Mouse (Mus musculus) T-helper 2 cell (primary cell): ENCODE results near the gene Hist1h2ab.
"Not testable (repeated sequence)": the region's sequence is repeated elsewhere in the genome, so short reads cannot be mapped to it uniquely, and the experiment has no call there.

Experiments used
- in situ Hi-C: fragments of 300-600 bp; cut with MboI, MseI; formaldehyde crosslinking; loops from one replicate; pipeline ENCODE4 v1.15.1; 2025; ENCODE audit warnings: high pct_unique_total_duplicates

The Hist1h2ab gene

DNA sequence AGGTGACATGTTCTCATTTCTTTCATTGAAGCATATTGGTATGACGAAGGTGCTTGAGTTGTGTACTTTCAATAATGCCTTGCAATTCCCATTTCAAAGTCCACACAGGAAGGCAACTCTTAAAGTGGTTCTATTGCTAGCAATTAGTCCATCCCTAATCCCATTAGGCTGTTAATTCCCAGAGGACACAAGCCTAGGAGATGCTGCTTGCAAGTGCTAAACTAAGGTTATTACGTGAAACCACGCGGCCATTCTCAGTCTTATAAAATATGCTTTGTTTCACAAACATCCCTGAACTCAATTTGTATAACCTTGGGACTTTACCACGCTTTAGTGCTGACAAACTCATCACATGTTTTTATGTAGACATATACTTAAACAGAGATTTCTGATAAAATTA lies 13.8 kb upstream of the Hist1h2ab start:
- in situ Hi-C loops, result no loop called here

DNA sequence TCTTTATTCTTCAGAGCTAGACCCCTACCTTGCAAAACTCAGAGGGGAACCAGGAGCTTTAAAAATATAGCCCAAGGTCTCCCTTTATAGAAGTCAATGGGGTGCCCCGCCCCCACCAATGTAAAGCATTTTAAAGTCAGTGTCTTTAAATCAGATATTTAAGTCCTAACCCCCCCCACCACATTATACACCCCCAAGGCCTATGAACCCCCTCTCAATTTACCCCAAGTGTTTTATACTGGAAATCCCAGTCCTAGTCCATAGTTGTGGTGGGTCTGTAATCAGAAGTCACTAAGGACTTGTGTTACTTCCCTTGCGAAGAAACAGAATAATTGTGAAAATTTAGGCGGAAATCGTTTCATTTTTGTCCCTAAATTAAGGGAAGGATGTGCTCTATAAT lies 12.9 kb upstream of the Hist1h2ab start:
- in situ Hi-C loops, result no loop called here

DNA sequence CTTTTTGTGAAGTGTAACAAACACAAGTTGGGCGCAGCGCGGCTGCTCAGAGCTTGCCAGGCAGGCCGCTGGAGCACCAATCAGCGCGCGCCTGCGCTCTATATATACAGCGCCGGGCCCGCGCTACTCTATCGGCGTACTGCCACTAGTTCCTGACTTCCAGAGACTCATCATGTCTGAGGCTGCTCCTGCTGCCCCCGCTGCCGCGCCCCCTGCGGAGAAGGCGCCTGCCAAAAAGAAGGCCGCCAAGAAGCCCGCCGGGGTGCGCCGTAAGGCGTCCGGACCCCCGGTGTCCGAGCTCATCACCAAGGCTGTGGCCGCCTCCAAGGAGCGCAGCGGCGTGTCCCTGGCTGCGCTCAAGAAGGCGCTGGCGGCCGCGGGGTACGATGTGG lies 12.3 kb upstream of the Hist1h2ab start, which contains the start of gene Hist1h1c:
Gene Hist1h1c, plus strand, starts transcription at position 132 of the 392 bp plus-strand sequence.
- in situ Hi-C loops, result no loop called here

DNA sequence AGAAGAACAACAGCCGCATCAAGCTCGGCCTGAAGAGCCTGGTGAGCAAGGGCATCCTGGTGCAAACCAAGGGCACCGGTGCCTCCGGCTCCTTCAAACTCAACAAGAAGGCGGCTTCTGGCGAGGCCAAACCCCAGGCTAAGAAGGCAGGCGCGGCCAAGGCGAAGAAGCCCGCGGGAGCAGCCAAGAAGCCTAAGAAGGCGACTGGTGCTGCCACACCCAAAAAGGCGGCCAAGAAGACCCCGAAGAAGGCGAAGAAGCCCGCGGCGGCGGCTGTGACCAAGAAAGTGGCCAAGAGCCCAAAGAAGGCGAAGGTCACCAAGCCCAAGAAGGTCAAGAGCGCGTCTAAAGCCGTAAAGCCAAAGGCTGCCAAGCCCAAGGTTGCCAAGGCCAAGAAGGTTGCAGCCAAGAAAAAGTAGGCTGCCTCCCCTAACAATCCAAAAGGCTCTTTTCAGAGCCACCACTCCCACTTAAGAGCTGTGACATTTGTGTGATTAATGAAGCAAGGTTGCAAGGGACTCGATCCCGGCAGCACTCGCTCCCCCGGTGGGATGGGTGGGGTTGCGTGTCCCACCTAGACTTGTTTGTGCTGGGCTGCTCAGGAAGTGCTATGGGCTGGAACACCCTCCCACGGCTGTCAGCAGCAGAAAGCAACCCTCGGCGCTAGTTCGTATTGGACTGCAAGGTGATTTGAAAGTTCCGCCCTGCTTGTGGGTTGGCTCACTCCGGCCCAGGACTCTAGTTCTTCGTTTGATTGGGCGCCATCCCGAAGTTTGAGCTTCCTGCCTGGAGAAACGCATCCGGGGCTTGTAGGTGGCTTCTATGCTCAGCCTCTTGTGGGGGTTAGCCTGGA lies 11.6 kb upstream of the Hist1h2ab start:
- in situ Hi-C loops, result no loop called here

DNA sequence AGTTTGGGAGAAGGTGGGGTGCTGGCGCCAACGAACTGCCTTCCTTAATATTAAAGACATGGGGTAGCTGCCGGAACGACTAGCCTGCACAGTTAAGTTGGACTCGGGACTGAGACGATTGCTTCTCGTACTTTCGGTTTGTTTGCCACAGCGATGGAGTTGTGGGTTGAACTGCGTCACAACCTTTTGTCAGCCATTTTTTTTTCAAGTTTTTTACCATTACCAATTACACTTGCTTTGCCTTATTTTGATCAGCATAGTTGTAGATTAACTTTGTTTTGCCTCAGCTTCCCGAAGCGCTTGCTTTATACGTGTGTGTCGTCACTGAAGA lies 11.0 kb upstream of the Hist1h2ab start:
- in situ Hi-C loops, result no loop called here

DNA sequence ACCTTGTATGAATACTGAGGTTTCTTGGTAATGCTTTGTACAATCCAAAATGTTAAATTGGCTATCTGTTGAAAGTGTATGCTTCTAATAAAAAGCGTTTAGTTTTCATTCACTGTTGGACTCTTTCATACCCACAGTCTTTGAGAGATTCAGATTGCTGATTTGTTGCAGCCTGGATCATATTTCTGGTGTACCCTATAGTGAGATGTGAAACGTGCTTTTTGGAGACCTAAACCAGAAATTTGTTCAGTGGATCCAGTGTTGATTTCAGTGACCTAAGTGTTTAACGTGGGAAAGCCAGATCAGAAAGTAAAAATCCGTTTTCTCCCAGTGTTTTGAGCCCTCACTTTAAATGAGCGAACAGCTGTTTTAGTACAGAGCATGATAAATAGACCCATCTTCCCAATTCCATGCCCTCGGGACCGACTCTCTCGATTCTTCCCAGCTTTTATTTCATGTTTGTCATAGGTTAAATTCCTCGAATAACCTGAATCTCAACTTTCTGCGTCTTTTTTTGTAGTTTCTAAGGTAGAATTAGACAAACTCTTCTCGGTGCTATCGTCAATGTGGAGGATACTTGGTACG lies 10.6 kb upstream of the Hist1h2ab start:
- in situ Hi-C loops, result no loop called here

DNA sequence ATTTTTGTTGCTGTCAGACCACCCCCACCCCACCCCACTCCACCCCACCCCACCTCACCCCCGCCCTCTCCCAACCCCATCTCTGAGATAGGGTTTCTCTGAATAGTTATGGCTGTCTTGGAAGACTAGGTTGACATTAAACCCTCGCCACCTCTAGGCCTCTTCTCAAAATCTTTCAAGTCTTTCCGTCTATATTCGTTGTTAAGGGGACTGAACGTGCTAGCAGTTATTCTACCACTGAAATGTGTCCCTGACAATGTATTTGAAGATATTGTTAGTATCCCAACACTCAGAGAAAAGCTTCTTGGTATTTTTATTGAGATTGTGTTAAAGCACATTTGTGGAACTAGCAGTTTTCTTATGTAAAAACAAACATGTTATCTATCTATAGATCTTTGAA lies 10.0 kb upstream of the Hist1h2ab start:
- in situ Hi-C loops, result no loop called here

DNA sequence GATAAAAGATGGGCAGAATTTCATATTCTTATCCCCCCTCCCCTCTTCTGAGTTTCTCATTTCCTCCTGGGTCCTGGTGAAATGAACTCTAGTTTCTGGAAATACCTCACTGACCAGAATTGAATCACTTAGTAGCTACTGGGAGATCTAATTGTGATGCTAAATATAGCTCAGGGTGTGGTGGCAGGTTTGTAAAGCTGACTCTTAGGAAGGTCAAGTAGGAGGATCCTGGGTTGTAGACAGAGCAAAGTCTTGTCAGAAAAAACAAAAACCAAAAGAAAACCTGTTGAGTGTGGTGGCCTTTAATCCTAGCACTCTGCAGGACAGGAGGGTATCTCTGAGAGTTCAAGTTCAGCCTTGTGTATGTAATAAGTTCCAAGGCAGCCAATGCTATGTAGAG lies 8.9 kb upstream of the Hist1h2ab start:
- in situ Hi-C loops, result no loop called here

DNA sequence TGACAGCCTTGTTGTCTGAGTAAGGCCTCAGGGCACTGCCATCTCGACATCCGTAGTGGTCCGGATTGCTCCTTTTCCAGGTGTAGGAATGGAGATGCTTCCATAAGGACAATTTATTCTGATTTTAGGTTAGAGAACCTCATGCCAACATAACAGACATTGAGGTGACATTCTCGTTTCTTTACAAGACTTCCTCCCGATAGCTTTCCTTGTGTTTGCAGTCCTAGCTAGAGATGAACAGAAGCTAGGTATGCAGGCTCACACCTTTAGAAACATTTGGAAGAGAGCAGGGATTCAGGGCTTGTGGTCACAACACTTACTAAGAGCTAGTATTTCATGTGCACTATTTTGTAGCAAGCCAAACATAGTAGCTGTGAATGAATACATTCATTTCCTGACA lies 7.7 kb upstream of the Hist1h2ab start:
- in situ Hi-C loops, result no loop called here

DNA sequence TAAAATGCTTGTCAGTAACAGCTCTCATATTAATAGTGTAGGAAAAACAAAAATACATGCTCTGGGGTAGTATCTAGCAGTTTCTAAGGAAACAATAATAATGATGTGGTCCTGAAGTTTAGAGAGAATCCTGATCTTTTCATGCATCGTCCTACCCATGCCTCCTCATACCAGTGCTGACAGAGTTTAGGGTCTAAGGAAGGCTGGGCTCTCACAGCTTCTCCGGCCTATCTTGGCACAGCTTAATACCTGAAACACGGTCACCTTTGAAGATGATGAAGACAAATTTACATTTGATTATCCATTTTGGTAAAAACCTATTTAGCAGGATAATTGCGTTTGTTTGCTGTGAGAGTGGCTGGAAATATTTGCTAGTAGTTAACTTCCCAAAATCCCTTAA lies 7.0 kb upstream of the Hist1h2ab start:
- in situ Hi-C loops, result no loop called here

DNA sequence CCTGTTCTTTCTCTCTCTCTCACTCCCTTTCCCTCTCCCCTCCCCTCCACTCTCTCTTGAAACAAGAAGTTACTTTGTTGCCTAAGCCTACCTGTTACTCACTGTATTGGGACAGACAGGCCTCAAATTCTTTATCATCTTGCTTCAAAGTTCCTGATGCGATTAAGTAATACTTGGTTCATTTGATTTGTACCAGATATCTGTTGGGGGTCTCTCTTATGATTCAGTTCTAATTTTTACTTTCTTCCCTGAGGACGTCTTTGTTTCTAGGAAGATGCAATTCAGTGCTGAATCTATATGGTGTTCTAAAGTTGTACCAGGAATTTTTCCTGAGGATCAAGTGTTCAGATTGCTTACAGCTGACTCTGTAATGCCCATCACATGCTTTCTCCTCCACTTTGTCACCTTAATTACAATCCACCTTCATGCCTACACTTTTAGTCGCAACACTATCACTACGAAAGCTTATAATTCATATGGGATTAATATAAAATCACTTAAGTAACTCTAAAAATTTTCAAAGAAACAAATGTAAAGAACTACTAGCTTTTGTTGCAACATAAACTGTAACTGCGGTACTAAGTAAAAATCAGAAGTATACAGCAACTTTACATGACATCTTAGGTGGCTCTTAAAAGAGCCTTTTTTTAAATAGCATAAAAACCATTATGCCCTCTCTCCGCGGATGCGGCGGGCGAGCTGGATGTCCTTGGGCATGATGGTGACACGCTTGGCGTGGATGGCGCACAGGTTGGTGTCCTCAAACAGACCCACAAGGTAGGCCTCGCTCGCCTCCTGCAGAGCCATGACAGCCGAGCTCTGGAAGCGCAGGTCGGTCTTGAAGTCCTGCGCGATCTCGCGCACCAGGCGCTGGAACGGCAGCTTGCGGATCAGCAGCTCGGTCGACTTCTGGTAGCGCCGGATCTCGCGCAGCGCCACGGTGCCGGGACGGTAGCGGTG lies 6.2 kb upstream of the Hist1h2ab start:
- in situ Hi-C loops, result no loop called here

DNA sequence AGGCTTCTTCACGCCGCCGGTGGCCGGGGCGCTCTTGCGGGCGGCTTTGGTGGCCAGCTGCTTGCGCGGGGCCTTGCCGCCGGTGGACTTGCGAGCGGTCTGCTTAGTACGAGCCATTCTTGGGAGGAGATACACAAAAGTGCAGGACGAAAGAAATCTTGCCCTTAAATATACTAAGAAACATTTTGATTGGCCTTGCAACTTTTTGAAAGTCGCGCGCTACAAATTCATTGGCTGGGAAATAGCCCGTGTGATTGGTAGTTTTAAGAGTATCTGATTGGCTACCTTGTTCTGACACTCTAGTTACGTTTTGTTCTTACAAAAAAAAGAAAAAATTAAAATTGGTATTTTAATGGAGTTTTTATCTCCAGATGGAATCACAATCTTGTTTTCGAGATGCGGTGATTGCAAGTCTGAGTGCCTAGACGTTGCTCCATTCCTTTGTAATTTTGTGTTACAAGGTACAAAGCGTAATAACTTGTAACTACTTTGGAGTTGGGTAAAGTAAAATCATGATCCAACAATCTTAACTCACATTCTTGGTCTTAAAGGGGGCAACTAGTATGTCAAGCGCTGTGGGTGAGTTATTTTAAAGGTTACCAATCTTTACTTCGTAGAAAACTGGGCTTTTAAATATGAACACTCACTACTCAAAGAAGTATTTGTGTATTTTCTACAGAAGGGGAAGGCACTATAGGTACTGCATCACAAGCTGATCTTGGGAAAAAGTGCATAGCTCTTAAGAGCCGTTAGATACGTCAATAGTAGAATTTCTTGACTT lies 5.4 kb upstream of the Hist1h2ab start, which contains the start of gene Hist1h3c:
Gene Hist1h3c, minus strand, starts transcription at position 222 of the 781 bp plus-strand sequence.
- in situ Hi-C loops, result no loop called here

DNA sequence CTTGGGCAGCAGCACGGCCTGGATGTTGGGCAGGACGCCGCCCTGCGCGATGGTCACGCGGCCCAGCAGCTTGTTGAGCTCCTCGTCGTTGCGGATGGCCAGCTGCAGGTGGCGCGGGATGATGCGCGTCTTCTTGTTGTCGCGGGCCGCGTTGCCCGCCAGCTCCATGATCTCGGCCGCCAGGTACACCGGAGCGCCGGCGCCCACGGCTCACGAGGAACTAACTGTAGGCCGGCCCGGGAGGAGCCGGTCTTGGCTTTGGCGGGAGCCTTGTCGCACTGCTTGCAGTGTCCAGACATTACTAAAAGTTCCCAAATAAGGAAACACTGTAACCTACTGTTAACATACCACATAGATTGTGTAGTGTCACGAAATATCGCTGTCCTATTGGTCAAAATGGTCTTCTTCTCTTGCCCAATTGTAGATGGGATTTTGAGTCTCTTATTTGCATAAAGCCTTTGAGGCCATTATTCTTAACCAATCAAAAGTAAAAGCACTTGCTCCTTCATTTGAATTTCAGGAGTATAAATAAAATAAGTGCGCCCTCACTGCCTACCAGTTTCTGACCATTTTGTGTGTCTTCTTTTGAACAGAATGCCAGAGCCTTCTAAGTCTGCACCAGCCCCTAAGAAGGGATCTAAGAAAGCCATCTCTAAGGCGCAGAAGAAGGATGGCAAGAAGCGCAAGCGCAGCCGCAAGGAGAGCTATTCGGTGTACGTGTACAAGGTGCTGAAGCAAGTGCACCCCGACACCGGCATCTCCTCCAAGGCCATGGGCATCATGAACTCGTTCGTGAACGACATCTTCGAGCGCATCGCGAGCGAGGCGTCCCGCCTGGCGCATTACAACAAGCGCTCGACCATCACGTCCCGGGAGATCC lies 4.5 kb upstream of the Hist1h2ab start, which contains the start of gene Hist1h2bb:
Gene Hist1h2bb, plus strand, starts transcription at position 534 of the 880 bp plus-strand sequence.
- in situ Hi-C loops, result not testable (repeated sequence)

DNA sequence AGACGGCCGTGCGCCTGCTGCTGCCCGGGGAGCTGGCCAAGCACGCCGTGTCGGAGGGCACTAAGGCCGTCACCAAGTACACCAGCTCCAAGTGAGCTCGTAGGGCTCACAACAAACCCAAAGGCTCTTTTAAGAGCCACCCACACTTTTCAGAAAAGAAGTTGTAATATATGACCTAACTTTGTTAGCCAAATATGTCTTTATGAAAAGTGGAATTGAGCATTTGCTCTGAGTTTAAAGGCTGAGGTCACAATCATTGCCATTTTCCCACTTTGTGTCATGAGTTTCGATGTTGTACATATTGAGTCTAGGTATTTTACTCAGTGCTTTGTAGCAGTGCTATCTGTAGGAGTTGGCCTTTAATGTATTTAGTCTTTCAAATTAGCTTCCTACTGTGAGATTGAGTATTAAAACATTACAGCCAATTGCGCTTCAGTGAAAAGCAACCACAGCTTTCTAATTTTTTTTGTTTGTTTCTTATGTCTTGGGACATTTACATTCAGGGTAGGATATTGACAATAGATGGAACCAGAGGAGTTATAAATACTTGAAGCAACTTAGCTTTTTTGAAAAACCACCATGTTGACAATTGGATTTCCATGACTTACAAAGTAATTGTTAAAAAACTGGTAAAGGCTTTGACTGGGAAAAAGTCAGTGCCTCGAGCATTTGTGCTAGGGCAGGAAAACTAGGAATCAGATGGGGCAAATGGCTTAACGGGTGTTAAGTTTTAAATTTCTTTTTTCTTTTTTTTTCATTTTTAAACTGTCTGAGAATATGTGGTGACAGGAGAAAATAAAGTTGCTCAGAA lies 3.6 kb upstream of the Hist1h2ab start:
- in situ Hi-C loops, result no loop called here

DNA sequence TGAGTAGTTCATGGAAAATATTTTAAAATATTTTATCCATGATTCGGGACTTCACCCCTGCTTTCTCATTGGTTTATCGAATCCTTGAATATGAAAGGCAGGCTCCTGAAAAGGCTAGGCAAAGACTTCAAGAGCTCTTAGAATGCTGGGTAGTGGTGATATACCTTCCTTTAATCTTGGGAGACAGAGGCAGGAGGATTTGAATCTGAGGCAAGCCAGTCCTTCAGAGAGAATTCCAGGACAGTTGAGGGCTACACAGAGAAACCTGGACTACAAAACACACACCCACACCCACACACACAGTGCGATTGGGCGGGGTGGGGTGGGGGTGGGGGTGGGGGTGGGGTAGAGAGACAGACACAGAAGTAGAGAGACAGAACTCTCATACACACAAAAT lies 3.0 kb upstream of the Hist1h2ab start:
- in situ Hi-C loops, result no loop called here

DNA sequence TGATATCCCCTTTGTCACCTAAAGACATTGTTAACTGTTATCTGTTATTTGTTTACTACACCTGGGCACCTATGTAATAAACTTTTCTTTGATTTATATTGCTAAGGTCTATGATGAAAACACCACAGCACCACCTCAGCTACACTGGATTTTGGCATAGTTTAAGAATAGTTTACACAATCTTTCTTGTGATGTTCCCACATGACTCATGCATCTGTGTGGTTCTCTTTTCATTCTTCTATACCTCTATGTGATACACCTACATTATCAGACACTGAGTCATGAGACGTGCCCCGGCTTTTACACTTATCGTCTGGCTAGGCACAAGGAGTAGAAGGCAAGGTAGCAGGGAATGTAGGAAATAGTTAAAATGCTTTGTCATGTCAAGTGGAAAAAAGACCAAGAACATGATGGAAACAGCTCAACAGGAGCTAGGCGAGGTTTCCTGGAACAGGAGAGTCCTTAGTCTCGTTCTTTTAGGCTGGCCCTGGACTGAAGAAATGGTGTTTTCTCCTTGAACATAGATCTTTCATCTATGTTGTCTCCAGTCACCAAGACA lies 1.3 kb upstream of the Hist1h2ab start:
- in situ Hi-C loops, result loop anchor here (10.0 kb wide), 1 partner anchor 875 kb away; no protein-coding TSS in a partner anchor

DNA sequence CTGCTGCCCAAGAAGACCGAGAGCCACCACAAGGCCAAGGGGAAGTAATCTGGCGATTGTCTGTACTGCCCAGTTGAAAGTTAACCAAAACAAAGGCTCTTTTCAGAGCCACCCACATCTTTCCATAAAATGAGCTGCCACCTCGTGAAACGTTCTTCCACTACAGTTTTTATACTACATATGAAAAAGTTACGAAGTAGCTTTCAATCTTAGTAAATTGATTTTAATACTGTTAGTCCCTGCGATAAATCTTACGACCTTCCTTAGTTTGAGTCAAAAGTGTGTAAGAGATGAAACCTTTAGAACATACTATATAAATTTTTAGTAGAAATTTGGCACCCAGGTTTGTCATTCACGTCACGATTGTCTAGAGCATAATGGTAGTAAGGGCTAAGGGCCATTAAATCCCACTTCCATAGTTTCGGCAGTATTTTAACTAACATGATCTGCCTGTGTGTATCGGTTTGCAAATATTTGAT lies 591 bp downstream of the Hist1h2ab start:
- in situ Hi-C loops, result loop anchor here (10.0 kb wide), 1 partner anchor 873 kb away; no protein-coding TSS in a partner anchor

DNA sequence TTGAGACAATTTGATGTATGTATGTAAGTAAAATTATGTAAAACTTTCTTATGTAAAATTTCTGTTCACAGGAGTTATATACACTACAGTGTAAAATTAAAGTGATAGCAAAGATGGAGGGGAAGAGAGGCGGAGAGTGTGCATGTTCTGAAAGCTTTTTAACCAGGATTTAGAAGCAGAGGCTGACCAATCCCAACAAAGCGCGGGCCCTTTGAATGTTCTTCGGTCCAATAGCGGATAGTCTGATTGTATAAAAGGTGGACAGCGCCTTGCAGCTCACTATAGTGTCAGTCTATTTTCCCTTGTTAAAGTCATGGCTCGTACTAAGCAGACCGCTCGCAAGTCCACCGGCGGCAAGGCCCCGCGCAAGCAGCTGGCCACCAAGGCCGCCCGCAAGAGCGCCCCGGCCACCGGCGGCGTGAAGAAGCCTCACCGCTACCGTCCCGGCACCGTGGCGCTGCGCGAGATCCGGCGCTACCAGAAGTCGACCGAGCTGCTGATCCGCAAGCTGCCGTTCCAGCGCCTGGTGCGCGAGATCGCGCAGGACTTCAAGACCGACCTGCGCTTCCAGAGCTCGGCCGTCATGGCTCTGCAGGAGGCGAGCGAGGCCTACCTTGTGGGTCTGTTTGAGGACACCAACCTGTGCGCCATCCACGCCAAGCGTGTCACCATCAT lies 1.3 kb downstream of the Hist1h2ab start, which contains the start of gene Hist1h3b:
Gene Hist1h3b, plus strand, starts transcription at position 201 of the 675 bp plus-strand sequence.
- in situ Hi-C loops, result loop anchor here (10.0 kb wide), 1 partner anchor 873 kb away; no protein-coding TSS in a partner anchor
